Mouse (Mus musculus) limb, embryonic 11.5 days (tissue): ENCODE data around the gene Ntm. TPM values are rescaled to one million over a fixed set of nuclear protein-coding genes. Genes with fewer than 3 reads are reported as not detected.

Source experiments
- ATAC-seq: fragments of 200-750 bp; cut with Nextera tagmentation; 2 replicates; pipeline ENCODE4 v1.8.0; 2017; ENCODE audit warnings: low read depth; ENCODE audit not compliant: insufficient number of reproducible peaks, low FRiP score, low TSS enrichment
- DNase-seq: peaks from one replicate; pipeline ENCODE4 v3.0.0-alpha.2; 2015; ENCODE audit warnings: low spot score
- H3K27ac ChIP-seq: fragments of 300-500 bp; sonication (generic); replicated peaks from 2 replicates; pipeline ENCODE4 v1.5.1; 2014; ENCODE audit warnings: low read depth, mild to moderate bottlenecking, low read length
- H3K27me3 ChIP-seq: fragments of 300-500 bp; sonication (generic); 2 replicates; pipeline ENCODE4 v1.6.1; 2014; ENCODE audit warnings: mild to moderate bottlenecking, low read length, mixed read lengths; ENCODE audit not compliant: control insufficient read depth, insufficient read depth
- H3K36me3 ChIP-seq: fragments of 300-500 bp; sonication (generic); 2 replicates; pipeline ENCODE4 v1.6.1; 2014; ENCODE audit warnings: mild to moderate bottlenecking, low read length, moderate library complexity, mixed read lengths; ENCODE audit not compliant: control insufficient read depth, insufficient read depth
- H3K4me1 ChIP-seq: fragments of 300-500 bp; sonication (generic); 2 replicates; pipeline ENCODE4 v1.6.1; 2014; ENCODE audit warnings: low read length, mixed read lengths; ENCODE audit not compliant: control insufficient read depth, insufficient read depth
- H3K4me2 ChIP-seq: fragments of 300-500 bp; sonication (generic); 2 replicates; pipeline ENCODE4 v1.6.1; 2014; ENCODE audit warnings: low read depth, mild to moderate bottlenecking, moderate library complexity; ENCODE audit not compliant: severe bottlenecking
- H3K4me3 ChIP-seq: fragments of 300-500 bp; sonication (generic); 2 replicates; pipeline ENCODE4 v1.5.1; 2014; ENCODE audit warnings: low read depth, low read length
- H3K9ac ChIP-seq: fragments of 300-500 bp; sonication (generic); 2 replicates; pipeline ENCODE4 v1.6.1; 2014; ENCODE audit warnings: mild to moderate bottlenecking, low read length
- H3K9me3 ChIP-seq: fragments of 300-500 bp; sonication (generic); 2 replicates; pipeline ENCODE4 v1.6.1; 2016; ENCODE audit warnings: low read length; ENCODE audit not compliant: control insufficient read depth
- WGBS: fragments of 180-500 bp; shearing (Covaris S2); extraction: QIAGEN DNeasy Blood & Tissue Kit; methylation state at CpG from one replicate; pipeline ENCODE4 v1.1.7; 2014; 5-methylcytosine and 5-hydroxymethylcytosine counted together
- polyA plus RNA-seq: library from polyadenylated mRNA; unstranded; fragments of >200 nt; fragmentation: Nextera tagmentation; extraction: Ambion mirVana; gene quantifications from 2 replicates; pipeline ENCODE4 v1.2.1, GENCODE M21; 2014

The Ntm gene
- polyA plus RNA-seq, 1 experiment from 2014 or later, result 16.2 TPM

DNA sequence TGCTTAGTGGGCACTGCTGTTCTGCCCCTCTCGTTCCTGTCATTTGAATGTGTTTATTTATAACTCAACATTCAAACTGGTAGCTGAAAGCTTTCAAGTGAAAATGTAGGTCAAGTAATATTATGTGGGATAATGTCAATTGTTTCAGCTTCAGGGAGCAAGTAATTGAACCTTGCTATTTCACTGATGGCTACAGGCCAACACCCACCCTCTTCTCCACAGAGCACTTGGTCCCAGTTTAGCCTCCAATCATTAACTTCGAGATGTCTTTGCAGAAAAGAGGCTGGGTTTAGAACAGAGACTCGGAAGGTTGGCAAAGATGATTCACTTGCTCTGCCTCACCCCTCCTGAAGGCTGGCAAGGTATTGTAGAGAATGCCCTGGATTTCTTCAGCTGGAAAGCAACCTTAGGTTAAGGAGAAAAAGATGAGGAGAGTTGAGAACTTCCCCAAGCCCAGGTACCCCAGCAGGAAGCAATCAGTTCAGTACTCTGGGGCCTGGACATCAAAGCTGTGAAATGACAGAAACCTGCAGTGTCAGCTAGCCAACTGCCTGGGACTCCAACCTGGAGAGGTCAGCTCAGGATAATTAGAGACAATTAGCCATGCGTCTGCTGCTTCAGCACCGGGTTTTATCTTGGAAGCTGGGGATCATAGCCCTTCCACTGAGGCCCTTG, 741.9 kb downstream of the Ntm start:
- DNase-seq, result no peak
- Histone ChIP-seq H3K27me3 (no peaks in the 10 kb centered on the region), H3K4me1 (0 out of 2 replicates have a peak, but pooled peaks cover 5% of the 10 kb centered on the region), H3K36me3 (no peaks in the 10 kb centered on the region), H3K4me2 (no peak overlapping the region), H3K4me3 (no peak overlapping the region), H3K27ac (no peak overlapping the region), H3K9ac (no peak overlapping the region), H3K9me3 (no peaks in the 10 kb centered on the region)
- WGBS, result 18% methylated on average over 5 of the region's 5 CpGs
- no peak for ATAC-seq

DNA sequence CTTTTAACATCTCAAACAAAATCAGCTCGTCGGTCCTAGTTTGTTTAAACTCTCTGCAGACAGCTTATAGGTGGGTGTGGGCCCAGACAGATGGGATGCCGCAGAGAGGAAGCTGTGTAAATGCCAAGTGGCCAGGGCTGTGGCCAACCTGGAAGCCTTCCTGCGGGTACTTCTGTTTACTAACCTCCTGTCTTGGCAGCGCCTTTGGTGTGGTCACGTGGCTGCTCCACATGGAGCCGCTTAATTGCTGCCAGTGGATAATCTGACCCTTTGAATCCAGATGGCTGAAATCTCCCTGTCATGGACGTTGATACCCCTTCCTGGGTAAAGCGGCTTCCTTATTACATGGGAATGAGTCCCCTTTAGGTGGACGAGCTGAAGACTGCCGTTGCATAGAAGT, 742.4 kb downstream of the Ntm start:
- H3K27ac ChIP-seq, result no peak overlapping the region
- DNase-seq (peak; percentile 32), ATAC-seq (no peak)
- no peak overlapping the region for H3K4me3 ChIP-seq
- no peaks in the 10 kb centered on the region for H3K27me3 ChIP-seq
- H3K4me1 ChIP-seq, result 0 out of 2 replicates have a peak, but pooled peaks cover 5% of the 10 kb centered on the region
- no peak overlapping the region for H3K4me2 ChIP-seq
- H3K9ac ChIP-seq, result 0 out of 2 replicates have a peak overlapping the region, but pooled peaks have one; percentile 7
- H3K36me3 ChIP-seq, result no peaks in the 10 kb centered on the region
- H3K9me3 ChIP-seq, result no peaks in the 10 kb centered on the region
- 23% methylated on average over 11 of the region's 11 CpGs for WGBS

DNA sequence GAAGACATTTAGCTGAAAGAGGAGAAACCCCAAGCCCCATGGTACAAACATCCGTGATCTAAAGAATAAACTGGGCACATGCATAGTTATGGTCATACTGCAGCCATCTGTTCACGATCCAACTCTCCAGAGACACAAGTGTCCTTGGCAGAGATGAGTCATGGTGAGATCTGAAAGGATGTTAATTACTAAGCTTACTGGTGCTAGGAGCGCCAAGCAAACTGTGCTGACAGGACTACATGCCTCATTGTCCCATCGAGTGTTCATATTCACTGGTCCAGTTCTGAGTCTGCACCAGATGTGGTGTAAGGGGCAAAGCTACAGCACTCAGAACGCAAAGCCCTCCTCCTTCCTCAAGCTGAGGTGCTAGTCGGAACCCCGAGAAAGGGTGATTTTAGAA, 745.0 kb downstream of the Ntm start:
- 94% methylated on average over 7 of the region's 7 CpGs for WGBS
- H3K9ac ChIP-seq, result no peak overlapping the region
- H3K4me2 ChIP-seq, result no peak overlapping the region
- no peaks in the 10 kb centered on the region for H3K9me3 ChIP-seq
- H3K27me3 ChIP-seq, result no peaks in the 10 kb centered on the region
- H3K4me1 ChIP-seq, result 0 out of 2 replicates have a peak, but pooled peaks cover 5% of the 10 kb centered on the region
- no peak for ATAC-seq
- H3K4me3 ChIP-seq, result no peak overlapping the region
- H3K27ac ChIP-seq, result no peak overlapping the region
- H3K36me3 ChIP-seq, result no peaks in the 10 kb centered on the region
- DNase-seq, result no peak

DNA sequence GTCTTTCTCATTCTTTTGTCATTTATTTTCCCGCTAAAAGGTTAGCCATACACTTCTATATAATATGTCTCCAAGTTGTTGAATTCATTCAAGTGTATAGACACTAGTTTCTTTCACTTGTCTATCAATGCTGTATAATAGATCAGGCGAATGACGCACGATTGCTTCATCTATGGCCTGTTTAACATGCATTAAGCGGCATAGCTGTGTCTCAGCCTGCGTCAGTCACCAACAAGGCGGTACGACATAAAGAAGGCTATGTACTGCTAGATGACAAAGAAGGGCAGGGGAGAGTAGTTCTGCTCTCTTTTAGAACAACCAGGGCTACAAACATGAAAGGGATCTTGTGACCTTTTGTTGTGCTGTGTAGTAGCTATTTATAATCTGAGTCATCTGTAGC, 746.4 kb downstream of the Ntm start:
- no peak overlapping the region for H3K9ac ChIP-seq
- ATAC-seq, result no peak
- H3K27me3 ChIP-seq, result no peaks in the 10 kb centered on the region
- H3K4me3 ChIP-seq, result no peak overlapping the region
- 94% methylated on average over 8 of the region's 8 CpGs for WGBS
- no peak for DNase-seq
- 0 out of 2 replicates have a peak, but pooled peaks cover 5% of the 10 kb centered on the region for H3K4me1 ChIP-seq
- no peak overlapping the region for H3K27ac ChIP-seq
- H3K36me3 ChIP-seq, result no peaks in the 10 kb centered on the region
- H3K4me2 ChIP-seq, result no peak overlapping the region
- no peaks in the 10 kb centered on the region for H3K9me3 ChIP-seq

DNA sequence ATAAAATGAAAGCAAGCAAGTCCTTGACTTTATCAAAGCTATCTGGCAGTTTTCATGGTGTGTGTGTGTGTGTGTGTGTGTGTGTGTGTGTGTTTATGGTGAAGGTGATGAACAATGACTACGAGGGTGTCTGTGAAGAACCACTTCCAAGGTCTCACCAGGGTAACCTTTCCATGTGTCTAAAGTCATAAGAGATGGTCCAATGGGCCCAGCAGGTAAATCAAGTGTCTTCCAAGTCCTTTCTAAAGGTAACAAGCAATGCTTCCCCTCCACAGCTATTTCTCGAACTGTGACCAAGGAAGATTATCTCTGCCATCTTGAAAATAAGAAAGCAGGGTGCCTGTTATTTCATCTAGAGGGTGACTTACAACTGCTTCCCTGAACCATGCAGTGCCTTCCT, 747.1 kb downstream of the Ntm start:
- Histone ChIP-seq H3K27me3 (no peaks in the 10 kb centered on the region), H3K4me1 (0 out of 2 replicates have a peak, but pooled peaks cover 4% of the 10 kb centered on the region), H3K36me3 (no peaks in the 10 kb centered on the region), H3K27ac (no peak overlapping the region), H3K9ac (no peak overlapping the region), H3K4me3 (no peak overlapping the region), H3K9me3 (no peaks in the 10 kb centered on the region), H3K4me2 (no peak overlapping the region)
- no peak for DNase-seq
- no peak for ATAC-seq
- 87% methylated on average over 2 of the region's 2 CpGs for WGBS

DNA sequence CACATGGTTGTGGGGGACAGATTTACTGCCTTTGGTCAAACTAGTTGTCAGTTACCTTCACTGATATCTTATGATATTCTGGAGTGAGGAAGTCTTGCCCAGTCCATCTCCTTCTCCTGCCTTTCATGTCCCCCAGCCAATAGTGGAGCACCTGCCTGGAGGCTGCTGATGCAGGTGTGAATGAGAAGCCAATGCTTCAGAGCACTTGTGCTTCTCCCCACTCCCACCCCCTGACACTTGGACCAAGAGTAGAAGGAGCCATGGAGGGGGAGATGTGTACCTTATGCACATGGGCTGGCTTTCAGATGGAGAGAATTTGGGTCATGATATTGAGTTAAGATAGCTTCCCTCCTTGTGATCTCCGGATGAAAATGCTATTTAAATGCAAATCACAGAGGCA, 747.7 kb downstream of the Ntm start:
- WGBS, result 89% methylated on average over 1 of the region's 1 CpGs
- no peaks in the 10 kb centered on the region for H3K9me3 ChIP-seq
- ATAC-seq, result no peak
- H3K4me3 ChIP-seq, result no peak overlapping the region
- DNase-seq, result no peak
- no peak overlapping the region for H3K27ac ChIP-seq
- H3K4me2 ChIP-seq, result no peak overlapping the region
- H3K36me3 ChIP-seq, result no peaks in the 10 kb centered on the region
- no peak overlapping the region for H3K9ac ChIP-seq
- H3K27me3 ChIP-seq, result no peaks in the 10 kb centered on the region
- H3K4me1 ChIP-seq, result no peaks in the 10 kb centered on the region

DNA sequence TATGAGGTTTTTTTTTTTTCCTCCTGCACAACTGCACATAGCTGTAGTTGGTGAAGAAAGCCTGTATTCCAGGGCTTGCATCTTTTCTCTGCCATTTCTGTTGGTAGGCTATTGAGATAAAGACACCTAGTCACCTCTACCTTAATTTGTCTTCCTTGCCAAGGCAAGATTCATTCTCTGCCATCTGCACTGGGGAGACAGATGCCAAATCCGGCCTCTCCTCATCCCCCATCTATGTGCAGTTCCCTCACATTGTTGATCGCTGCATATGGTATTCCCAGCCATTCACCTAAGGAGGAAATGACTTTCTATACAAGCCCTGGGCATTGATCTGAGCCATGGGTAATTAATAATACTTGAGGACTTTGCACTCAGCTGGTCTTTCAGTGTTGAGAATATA, 753.7 kb downstream of the Ntm start:
- no peaks in the 10 kb centered on the region for H3K4me1 ChIP-seq
- H3K9ac ChIP-seq, result no peak overlapping the region
- H3K9me3 ChIP-seq, result no peaks in the 10 kb centered on the region
- DNase-seq (no peak), ATAC-seq (no peak)
- H3K4me2 ChIP-seq, result no peak overlapping the region
- H3K27ac ChIP-seq, result no peak overlapping the region
- WGBS, result 92% methylated on average over 2 of the region's 2 CpGs
- H3K36me3 ChIP-seq, result no peaks in the 10 kb centered on the region
- no peak overlapping the region for H3K4me3 ChIP-seq
- H3K27me3 ChIP-seq, result no peaks in the 10 kb centered on the region

DNA sequence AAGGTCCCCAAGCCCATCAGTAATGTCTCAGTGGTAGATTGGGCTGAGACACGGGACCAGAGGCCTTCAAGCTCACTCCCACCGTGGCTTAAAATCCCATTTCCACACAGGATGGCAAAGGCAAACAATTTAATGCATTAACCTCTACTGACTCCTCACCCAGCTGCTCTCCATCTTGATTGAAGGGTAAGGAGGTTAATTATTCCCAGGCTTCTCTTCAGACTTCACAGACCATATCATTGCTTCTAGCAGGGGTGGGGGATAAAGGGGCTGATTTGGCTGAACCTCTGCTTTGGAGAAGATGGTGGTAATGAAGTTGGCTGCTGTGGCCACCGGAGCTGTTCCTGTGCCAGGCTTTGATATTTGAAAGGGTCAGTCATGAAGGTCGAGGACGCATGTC, 754.8 kb downstream of the Ntm start:
- Histone ChIP-seq H3K9me3 (no peaks in the 10 kb centered on the region), H3K27ac (no peak overlapping the region), H3K4me3 (no peak overlapping the region), H3K9ac (no peak overlapping the region), H3K36me3 (no peaks in the 10 kb centered on the region), H3K4me1 (no peaks in the 10 kb centered on the region), H3K27me3 (no peaks in the 10 kb centered on the region), H3K4me2 (no peak overlapping the region)
- WGBS, result 26% methylated on average over 5 of the region's 5 CpGs
- no peak for ATAC-seq
- no peak for DNase-seq

DNA sequence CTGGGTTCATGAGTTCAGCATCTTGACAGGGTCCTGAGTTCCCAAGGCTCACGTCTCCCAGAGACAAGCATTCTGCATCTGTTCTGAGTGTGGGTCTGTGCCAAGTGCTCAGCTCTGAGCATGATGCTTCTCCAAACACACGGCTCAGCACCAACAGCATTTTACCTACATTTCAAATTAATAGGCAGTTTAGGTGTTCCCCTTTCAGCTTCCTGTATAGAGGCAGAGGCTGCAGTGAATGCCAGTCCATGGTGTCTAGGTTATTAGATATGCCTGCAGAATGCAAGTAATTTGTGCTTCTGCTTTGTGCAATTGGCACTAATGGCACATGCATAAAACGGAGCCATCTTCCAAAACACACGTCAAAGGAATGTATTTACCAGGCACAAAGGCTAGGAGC, 757.3 kb downstream of the Ntm start:
- Histone ChIP-seq H3K27me3 (no peaks in the 10 kb centered on the region), H3K9me3 (no peaks in the 10 kb centered on the region), H3K4me2 (no peak overlapping the region), H3K27ac (no peak overlapping the region), H3K9ac (no peak overlapping the region), H3K4me1 (no peaks in the 10 kb centered on the region), H3K4me3 (no peak overlapping the region), H3K36me3 (no peaks in the 10 kb centered on the region)
- DNase-seq (no peak), ATAC-seq (no peak)
- 69% methylated on average over 4 of the region's 4 CpGs for WGBS
